Mouse (Mus musculus): ENCODE results near the gene Plpp7. TPM values are rescaled to one million over a fixed set of nuclear protein-coding genes. Genes with fewer than 3 reads are reported as not detected.
A peak's percentile ranks its signal among the peaks of the same experiment; 100 is the strongest.

The Plpp7 gene
- polyA plus RNA-seq, 1 experiment from 2014 or later, result 3.4 TPM

GRCm38 (mm10) chr2:32060228-32060805, 35.0 kb upstream of the Plpp7 start:
- H3K4me2 ChIP-seq, result no peak overlapping the region
- 75% methylated on average over 6 of the region's 6 CpGs for WGBS (ENCODE audit: insufficient replicate concordance)
- H3K4me3 ChIP-seq, result no peak overlapping the region
- H3K9ac ChIP-seq, result no peak overlapping the region
- H3K36me3 ChIP-seq, result peaks cover 16% of the 10 kb centered on the region
- no peaks in the 10 kb centered on the region for H3K27me3 ChIP-seq (replicated peaks)
- peak overlapping the region; percentile 83 for H3K27ac ChIP-seq
- peaks cover 88% of the 10 kb centered on the region for H3K4me1 ChIP-seq
- no peaks in the 10 kb centered on the region for H3K9me3 ChIP-seq (replicated peaks)
- ATAC-seq, result no peak

GRCm38 (mm10) chr2:32061189-32061588, 34.1 kb upstream of the Plpp7 start:
- Histone ChIP-seq H3K27me3 (replicated peaks) (no peaks in the 10 kb centered on the region), H3K4me2 (peak overlapping the region; percentile 59), H3K4me3 (no peak overlapping the region), H3K36me3 (peaks cover 25% of the 10 kb centered on the region), H3K9ac (peak overlapping the region; percentile 57), H3K4me1 (peaks cover 91% of the 10 kb centered on the region), H3K27ac (peak overlapping the region; percentile 83), H3K9me3 (replicated peaks) (no peaks in the 10 kb centered on the region)
- WGBS (ENCODE audit: insufficient replicate concordance), result 23% methylated on average over 2 of the region's 2 CpGs
- peak; percentile 80 for ATAC-seq

GRCm38 (mm10) chr2:32061722-32062505, 33.4 kb upstream of the Plpp7 start:
- peak overlapping the region; percentile 83 for H3K27ac ChIP-seq
- no peaks in the 10 kb centered on the region for H3K27me3 ChIP-seq (replicated peaks)
- H3K9ac ChIP-seq, result peak overlapping the region; percentile 57
- H3K4me1 ChIP-seq, result peaks cover 88% of the 10 kb centered on the region
- WGBS (ENCODE audit: insufficient replicate concordance), result 29% methylated on average over 12 of the region's 12 CpGs
- H3K36me3 ChIP-seq, result peaks cover 32% of the 10 kb centered on the region
- ATAC-seq, result peak; percentile 76
- H3K4me2 ChIP-seq, result peak overlapping the region; percentile 59
- peak overlapping the region; percentile 23; the same call in 1 of the 2 replicates for H3K4me3 ChIP-seq
- no peaks in the 10 kb centered on the region for H3K9me3 ChIP-seq (replicated peaks)

GRCm38 (mm10) chr2:32062626-32063410, 32.5 kb upstream of the Plpp7 start:
- ATAC-seq, result no peak
- Histone ChIP-seq H3K9ac (peak overlapping the region; percentile 57; the same call in 1 of the 2 replicates), H3K27me3 (replicated peaks) (no peaks in the 10 kb centered on the region), H3K4me2 (peak overlapping the region; percentile 59), H3K36me3 (peaks cover 41% of the 10 kb centered on the region), H3K9me3 (replicated peaks) (no peaks in the 10 kb centered on the region), H3K4me1 (peaks cover 79% of the 10 kb centered on the region), H3K27ac (peak overlapping the region; percentile 83), H3K4me3 (no peak overlapping the region)
- 69% methylated on average over 15 of the region's 15 CpGs for WGBS (ENCODE audit: insufficient replicate concordance)

- ATAC-seq, result no peak
- H3K4me1 ChIP-seq, result peaks cover 79% of the 10 kb centered on the region
- H3K4me3 ChIP-seq, result no peak overlapping the region
- no peaks in the 10 kb centered on the region for H3K27me3 ChIP-seq (replicated peaks)
- H3K27ac ChIP-seq, result peak overlapping the region; percentile 83
- peaks cover 49% of the 10 kb centered on the region for H3K36me3 ChIP-seq
- H3K4me2 ChIP-seq, result no peak overlapping the region
- whole genome bisulfite sequencing (ENCODE audit: insufficient replicate concordance), result 57% methylated on average over 7 of the region's 7 CpGs
- H3K9me3 ChIP-seq (replicated peaks), result no peaks in the 10 kb centered on the region
- H3K9ac ChIP-seq, result 0 out of 2 replicates have a peak overlapping the region, but pooled peaks have one; percentile 9
Measured at GRCm38 (mm10) chr2:32063451-32064151, 31.7 kb upstream of the Plpp7 start.

- Histone ChIP-seq H3K4me3 (no peak overlapping the region), H3K4me1 (peaks cover 74% of the 10 kb centered on the region), H3K9me3 (replicated peaks) (no peaks in the 10 kb centered on the region), H3K4me2 (no peak overlapping the region), H3K27ac (0 out of 2 replicates have a peak overlapping the region, but pooled peaks have one; percentile 9), H3K9ac (no peak overlapping the region), H3K36me3 (peaks cover 62% of the 10 kb centered on the region), H3K27me3 (replicated peaks) (no peaks in the 10 kb centered on the region)
- no peak for ATAC-seq
- 65% methylated on average over 13 of the region's 13 CpGs for whole genome bisulfite sequencing (ENCODE audit: insufficient replicate concordance)
Measured at GRCm38 (mm10) chr2:32064913-32065312, 30.4 kb upstream of the Plpp7 start.

GRCm38 (mm10) chr2:32065371-32065791, 29.9 kb upstream of the Plpp7 start:
- Histone ChIP-seq H3K27me3 (replicated peaks) (no peaks in the 10 kb centered on the region), H3K27ac (0 out of 2 replicates have a peak overlapping the region, but pooled peaks have one; percentile 9), H3K9ac (no peak overlapping the region), H3K36me3 (peaks cover 65% of the 10 kb centered on the region), H3K4me3 (no peak overlapping the region), H3K9me3 (replicated peaks) (no peaks in the 10 kb centered on the region), H3K4me1 (peaks cover 70% of the 10 kb centered on the region), H3K4me2 (no peak overlapping the region)
- 68% methylated on average over 5 of the region's 5 CpGs for WGBS (ENCODE audit: insufficient replicate concordance)
- no peak for ATAC-seq

- WGBS (ENCODE audit: insufficient replicate concordance), result 77% methylated on average over 4 of the region's 4 CpGs
- H3K36me3 ChIP-seq, result peaks cover 70% of the 10 kb centered on the region
- no peaks in the 10 kb centered on the region for H3K9me3 ChIP-seq (replicated peaks)
- ATAC-seq, result no peak
- peaks cover 63% of the 10 kb centered on the region for H3K4me1 ChIP-seq
- H3K9ac ChIP-seq, result no peak overlapping the region
- H3K4me2 ChIP-seq, result no peak overlapping the region
- H3K27ac ChIP-seq, result no peak overlapping the region
- no peaks in the 10 kb centered on the region for H3K27me3 ChIP-seq (replicated peaks)
- no peak overlapping the region for H3K4me3 ChIP-seq
Measured at GRCm38 (mm10) chr2:32066005-32066404, 29.3 kb upstream of the Plpp7 start.

GRCm38 (mm10) chr2:32068811-32069607, 26.3 kb upstream of the Plpp7 start:
- 81% methylated on average over 30 of the region's 31 CpGs for WGBS (ENCODE audit: insufficient replicate concordance)

GRCm38 (mm10) chr2:32070747-32071146, 24.6 kb upstream of the Plpp7 start:
- peaks cover 96% of the 10 kb centered on the region for H3K36me3 ChIP-seq
- no peak overlapping the region for H3K4me2 ChIP-seq
- H3K9me3 ChIP-seq (replicated peaks), result no peaks in the 10 kb centered on the region
- ATAC-seq, result no peak
- H3K27ac ChIP-seq, result no peak overlapping the region
- WGBS (ENCODE audit: insufficient replicate concordance), result 87% methylated on average over 10 of the region's 10 CpGs
- no peak overlapping the region for H3K4me3 ChIP-seq
- H3K9ac ChIP-seq, result no peak overlapping the region
- no peaks in the 10 kb centered on the region for H3K27me3 ChIP-seq (replicated peaks)
- H3K4me1 ChIP-seq, result peaks cover 32% of the 10 kb centered on the region

More at GRCm38 (mm10) chr2:32068811-32069607, 26.3 kb upstream of the Plpp7 start:
- H3K4me2 ChIP-seq, result no peak overlapping the region
- peaks cover 37% of the 10 kb centered on the region for H3K4me1 ChIP-seq
- H3K9ac ChIP-seq, result no peak overlapping the region
- no peak overlapping the region for H3K27ac ChIP-seq
- no peaks in the 10 kb centered on the region for H3K27me3 ChIP-seq (replicated peaks)
- no peaks in the 10 kb centered on the region for H3K9me3 ChIP-seq (replicated peaks)
- no peak for ATAC-seq
- H3K36me3 ChIP-seq, result peaks cover 97% of the 10 kb centered on the region
- H3K4me3 ChIP-seq, result no peak overlapping the region

GRCm38 (mm10) chr2:32074404-32074803, 20.9 kb upstream of the Plpp7 start:
- Histone ChIP-seq H3K27ac (no peak overlapping the region), H3K9me3 (replicated peaks) (no peaks in the 10 kb centered on the region), H3K4me2 (no peak overlapping the region), H3K27me3 (replicated peaks) (no peaks in the 10 kb centered on the region), H3K36me3 (peaks cover 86% of the 10 kb centered on the region), H3K4me3 (no peak overlapping the region), H3K4me1 (peaks cover 42% of the 10 kb centered on the region), H3K9ac (no peak overlapping the region)
- ATAC-seq, result no peak
- 64% methylated on average over 8 of the region's 8 CpGs for WGBS (ENCODE audit: insufficient replicate concordance)
